Mouse (Mus musculus) CH12.LX (cell line): Measurements from ENCODE around the gene Prnp. TPM values are rescaled to one million over a fixed set of nuclear protein-coding genes. Genes with fewer than 3 reads are reported as not detected.

Source experiments
- DNase-seq: peaks from one replicate; pipeline ENCODE4 v3.0.0-alpha.2; 2013; ENCODE audit errors: extremely low read depth
- H3K27ac ChIP-seq: 2 replicates; pipeline ENCODE4 v1.5.1; 2012; ENCODE audit warnings: low read depth, mild to moderate bottlenecking, control low read depth, moderate library complexity; ENCODE audit not compliant: insufficient read depth
- H3K27me3 ChIP-seq: replicated peaks from 2 replicates; pipeline ENCODE3; 2012; ENCODE audit warnings: inconsistent platforms
- H3K36me3 ChIP-seq, 2 experiments: replicated peaks in 1 of 2; 2 replicates each; pipeline versions ENCODE3 to v1.6.1; 2012; ENCODE audit warnings: inconsistent platforms in 1 of 2, low read length in 1 of 2, mild to moderate bottlenecking in 1 of 2, mixed read lengths in 1 of 2, moderate library complexity in 1 of 2; ENCODE audit not compliant: control insufficient read depth in 1 of 2, insufficient read depth in 1 of 2
- H3K4me1 ChIP-seq, 2 experiments: 2 replicates each; pipeline ENCODE4 v1.6.1; 2012; ENCODE audit warnings: inconsistent platforms in 1 of 2, moderate library complexity in 1 of 2; ENCODE audit not compliant: insufficient read depth in 2 of 2, control insufficient read depth in 1 of 2
- H3K4me2 ChIP-seq: 2 replicates; pipeline ENCODE4 v1.6.1; 2012; ENCODE audit warnings: low read depth, mild to moderate bottlenecking, control low read depth; ENCODE audit not compliant: poor library complexity, insufficient read depth, severe bottlenecking
- H3K4me3 ChIP-seq, 3 experiments: fragments of 150-350 bp in 1 of 3; sonication (generic) in 1 of 3; replicated peaks in 1 of 3; 2 replicates each; pipeline versions ENCODE3 to v1.5.1; 2011 to 2012; ENCODE audit warnings: low read depth in 2 of 3, low read length in 2 of 3, mild to moderate bottlenecking in 2 of 3, moderate library complexity in 2 of 3, control low read depth in 1 of 3, improper control_type of control experiment in 1 of 3, inconsistent platforms in 1 of 3, mixed read lengths in 1 of 3; ENCODE audit not compliant: poor library complexity in 1 of 3
- H3K79me2 ChIP-seq: replicated peaks from 2 replicates; pipeline ENCODE4 v1.6.1; 2012; ENCODE audit warnings: mild to moderate bottlenecking, moderate library complexity; ENCODE audit not compliant: control insufficient read depth, poor library complexity, insufficient read depth, severe bottlenecking; ENCODE audit errors: extremely low read depth
- H3K9ac ChIP-seq: 2 replicates; pipeline ENCODE4 v1.6.1; 2012; ENCODE audit warnings: low read depth, mild to moderate bottlenecking, control low read depth, moderate library complexity; ENCODE audit not compliant: insufficient read depth
- H3K9me3 ChIP-seq: replicated peaks from 2 replicates; pipeline ENCODE3; 2012; ENCODE audit warnings: low read length, inconsistent platforms, mixed read lengths
- CHD1 ChIP-seq: IDR thresholded peaks from 2 replicates; pipeline ENCODE4 v1.6.1; 2012; ENCODE audit warnings: low read depth, low read length, improper control_type of control experiment, inconsistent platforms
- CHD2 ChIP-seq: IDR thresholded peaks from 2 replicates; pipeline ENCODE4 v1.6.1; 2011; ENCODE audit warnings: low read length, improper control_type of control experiment
- CTCF ChIP-seq, 2 experiments: IDR thresholded peaks in 1 of 2; conservative IDR thresholded peaks in 1 of 2; 2 replicates each; pipeline ENCODE4 v1.5.1; 2011 to 2012; ENCODE audit warnings: low read depth in 2 of 2, low read length in 2 of 2, improper control_type of control experiment in 1 of 2, inconsistent platforms in 1 of 2, mild to moderate bottlenecking in 1 of 2, moderate library complexity in 1 of 2
- E2F4 ChIP-seq: IDR thresholded peaks from 2 replicates; pipeline ENCODE4 v1.6.1; 2011; ENCODE audit warnings: low read depth, low read length, improper control_type of control experiment; ENCODE audit not compliant: insufficient replicate concordance
- ELF1 ChIP-seq: IDR thresholded peaks from 2 replicates; pipeline ENCODE4 v1.6.1; 2014; ENCODE audit warnings: low read depth, mild to moderate bottlenecking, inconsistent platforms, low read length, improper control_type of control experiment
- EP300 ChIP-seq: IDR thresholded peaks from 2 replicates; pipeline ENCODE4 v1.6.1; 2011; ENCODE audit warnings: low read length, improper control_type of control experiment
- ETS1 ChIP-seq: conservative IDR thresholded peaks from 2 replicates; pipeline ENCODE4 v1.6.1; 2012; ENCODE audit warnings: low read depth, mild to moderate bottlenecking, inconsistent platforms, low read length, improper control_type of control experiment, moderate library complexity
- GABPA ChIP-seq: IDR thresholded peaks from 2 replicates; pipeline ENCODE4 v1.6.1; 2012; ENCODE audit warnings: low read depth, low read length, improper control_type of control experiment, inconsistent platforms; ENCODE audit not compliant: insufficient replicate concordance
- HCFC1 ChIP-seq: IDR thresholded peaks from 2 replicates; pipeline ENCODE4 v1.6.1; 2012; ENCODE audit warnings: low read depth, mild to moderate bottlenecking, inconsistent platforms, low read length, improper control_type of control experiment
- IRF4 ChIP-seq: IDR thresholded peaks from 2 replicates; pipeline ENCODE4 v1.6.1; 2014; ENCODE audit warnings: low read depth, mild to moderate bottlenecking, inconsistent platforms, low read length, improper control_type of control experiment
- JUN ChIP-seq: IDR thresholded peaks from 2 replicates; pipeline ENCODE4 v1.6.1; 2011; ENCODE audit warnings: low read depth, mild to moderate bottlenecking, low read length, improper control_type of control experiment, moderate library complexity; ENCODE audit not compliant: insufficient read depth
- KAT2A ChIP-seq: IDR thresholded peaks from 2 replicates; pipeline ENCODE4 v1.6.1; 2012; ENCODE audit warnings: low read length, improper control_type of control experiment, inconsistent platforms; ENCODE audit not compliant: insufficient replicate concordance
- MAFK ChIP-seq: IDR thresholded peaks from 2 replicates; pipeline ENCODE4 v1.6.1; 2011; ENCODE audit warnings: low read length, improper control_type of control experiment; ENCODE audit not compliant: insufficient replicate concordance
- MAX ChIP-seq: IDR thresholded peaks from 2 replicates; pipeline ENCODE4 v1.6.1; 2011; ENCODE audit warnings: low read length, improper control_type of control experiment
- MAZ ChIP-seq: IDR thresholded peaks from 2 replicates; pipeline ENCODE4 v1.6.1; 2012; ENCODE audit warnings: low read depth, mild to moderate bottlenecking, inconsistent platforms, low read length, improper control_type of control experiment, moderate library complexity
- MEF2A ChIP-seq: IDR thresholded peaks from 2 replicates; pipeline ENCODE4 v1.6.1; 2014; ENCODE audit warnings: low read depth, mild to moderate bottlenecking, inconsistent platforms, low read length, improper control_type of control experiment, borderline replicate concordance
- MXI1 ChIP-seq: IDR thresholded peaks from 2 replicates; pipeline ENCODE4 v1.6.1; 2011; ENCODE audit warnings: mild to moderate bottlenecking, low read depth, low read length, improper control_type of control experiment
- MYC ChIP-seq: IDR thresholded peaks from 2 replicates; pipeline ENCODE4 v1.6.1; 2011; ENCODE audit warnings: low read depth, mild to moderate bottlenecking, improper control_type of control experiment, low read length
- NELFE ChIP-seq: IDR thresholded peaks from 2 replicates; pipeline ENCODE4 v1.6.1; 2011; ENCODE audit warnings: low read depth, low read length, improper control_type of control experiment
- PAX5 ChIP-seq: IDR thresholded peaks from 2 replicates; pipeline ENCODE4 v1.6.1; 2012; ENCODE audit warnings: low read length, inconsistent platforms, mixed read lengths
- POLR2A ChIP-seq: IDR thresholded peaks from 2 replicates; pipeline ENCODE4 v1.6.1; 2011; ENCODE audit warnings: low read depth, mild to moderate bottlenecking, improper control_type of control experiment, low read length
- POLR2AphosphoS2 ChIP-seq: IDR thresholded peaks from 2 replicates; pipeline ENCODE4 v1.6.1; 2011; ENCODE audit warnings: low read depth, low read length, improper control_type of control experiment
- RAD21 ChIP-seq: IDR thresholded peaks from 2 replicates; pipeline ENCODE4 v1.6.1; 2011; ENCODE audit warnings: low read depth, mild to moderate bottlenecking, low read length, improper control_type of control experiment, moderate library complexity
- SIN3A ChIP-seq: IDR thresholded peaks from 2 replicates; pipeline ENCODE4 v1.6.1; 2012; ENCODE audit warnings: low read length, improper control_type of control experiment, inconsistent platforms
- TBP ChIP-seq: conservative IDR thresholded peaks from 2 replicates; pipeline ENCODE4 v1.6.1; 2011; ENCODE audit warnings: low read depth, low read length, improper control_type of control experiment
- TCF12 ChIP-seq: IDR thresholded peaks from 2 replicates; pipeline ENCODE4 v1.6.1; 2014; ENCODE audit warnings: low read depth, mild to moderate bottlenecking, inconsistent platforms, low read length, improper control_type of control experiment
- UBTF ChIP-seq: IDR thresholded peaks from 2 replicates; pipeline ENCODE4 v1.6.1; 2012; ENCODE audit warnings: low read depth, mild to moderate bottlenecking, inconsistent platforms, low read length, improper control_type of control experiment, moderate library complexity
- USF2 ChIP-seq: conservative IDR thresholded peaks from 2 replicates; pipeline ENCODE4 v1.6.1; 2011; ENCODE audit warnings: low read depth, low read length, improper control_type of control experiment
- ZC3H11A ChIP-seq: IDR thresholded peaks from 2 replicates; pipeline ENCODE4 v1.6.1; 2012; ENCODE audit warnings: low read depth, mild to moderate bottlenecking, inconsistent platforms, low read length, improper control_type of control experiment
- ZKSCAN1 ChIP-seq: IDR thresholded peaks from 2 replicates; pipeline ENCODE4 v1.6.1; 2012; ENCODE audit warnings: low read depth, inconsistent platforms, low read length, improper control_type of control experiment, borderline replicate concordance
- ZMIZ1 ChIP-seq: IDR thresholded peaks from 2 replicates; pipeline ENCODE4 v1.6.1; 2012; ENCODE audit warnings: low read depth, mild to moderate bottlenecking, inconsistent platforms, low read length, improper control_type of control experiment
- ZNF384 ChIP-seq: IDR thresholded peaks from 2 replicates; pipeline ENCODE4 v1.6.1; 2012; ENCODE audit warnings: low read depth, low read length, improper control_type of control experiment, inconsistent platforms
- dilution Hi-C: fragments of 300-500 bp; cut with MboI; formaldehyde crosslinking; loops from 2 replicates; pipeline ENCODE4 v1.14.3; 2020; ENCODE audit warnings: low sequenced_read_pairs; ENCODE audit not compliant: extremely low pct_unique_long_range_greater_than_20kb, extremely low pct_ligation_motif_present
- in situ Hi-C: fragments of 300-500 bp; cut with MboI; formaldehyde crosslinking; loops from 3 replicates; pipeline ENCODE4 v1.14.3; 2019; ENCODE audit warnings: low sequenced_read_pairs, low pct_ligation_motif_present, low pct_unique_long_range_greater_than_20kb, mixed read lengths
- polyA plus RNA-seq: library from polyadenylated mRNA; unstranded; fragments of >175 nt; gene quantifications from 2 replicates; pipeline ENCODE4 v1.2.1, GENCODE M21; 2012; ENCODE audit warnings: low read depth; ENCODE audit not compliant: insufficient read length
- total RNA-seq, 2 experiments: library from RNA; depleted of rRNA; stranded (reverse); fragments of 300-350 nt in 1 of 2; fragments of >200 nt in 1 of 2; gene quantifications; 2 replicates each; pipeline ENCODE4 v1.2.3; 2012 to 2014

Prnp gene
- total and polyA plus RNA-seq, 3 experiments: 4.5 to 6.4 (median 5.7) TPM

DNA sequence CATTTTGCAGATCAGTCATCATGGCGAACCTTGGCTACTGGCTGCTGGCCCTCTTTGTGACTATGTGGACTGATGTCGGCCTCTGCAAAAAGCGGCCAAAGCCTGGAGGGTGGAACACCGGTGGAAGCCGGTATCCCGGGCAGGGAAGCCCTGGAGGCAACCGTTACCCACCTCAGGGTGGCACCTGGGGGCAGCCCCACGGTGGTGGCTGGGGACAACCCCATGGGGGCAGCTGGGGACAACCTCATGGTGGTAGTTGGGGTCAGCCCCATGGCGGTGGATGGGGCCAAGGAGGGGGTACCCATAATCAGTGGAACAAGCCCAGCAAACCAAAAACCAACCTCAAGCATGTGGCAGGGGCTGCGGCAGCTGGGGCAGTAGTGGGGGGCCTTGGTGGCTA is 26.7 kb downstream of the Prnp start:
- TF ChIP-seq USF2: no peak
- TF ChIP-seq MAX: no peak
- TF ChIP-seq ZKSCAN1: no peak
- TF ChIP-seq ETS1: no peak
- TF ChIP-seq EP300: no peak
- TF ChIP-seq MXI1: no peak
- TF ChIP-seq GABPA: no peak
- TF ChIP-seq SIN3A: no peak
- TF ChIP-seq UBTF: no peak
- no peak for TF ChIP-seq MYC
- no peak for TF ChIP-seq MEF2A
- no peak for TF ChIP-seq KAT2A
- TF ChIP-seq CHD1: no peak
- TF ChIP-seq ZMIZ1: no peak
- Histone ChIP-seq H3K4me3 (no peak overlapping the region), H3K4me1 (peaks cover 7 to 42% of the 10 kb centered on the region in 2 experiments; a peak in 3 of 4 replicates), H3K79me2 (no peaks in the 10 kb centered on the region), H3K36me3 (peaks cover 3 to 5% of the 10 kb centered on the region in 2 experiments), H3K9me3 (no peaks in the 10 kb centered on the region), H3K27me3 (no peaks in the 10 kb centered on the region), H3K9ac (no peak overlapping the region), H3K4me2 (no peak overlapping the region), H3K27ac (no peak overlapping the region)
- in situ Hi-C loops (loop anchor here (5.0 to 25.0 kb wide), 2 partner anchors 114 to 399 kb away; no protein-coding TSS in a partner anchor), dilution Hi-C loops (no loop called here)
- no peak for DNase-seq

DNA sequence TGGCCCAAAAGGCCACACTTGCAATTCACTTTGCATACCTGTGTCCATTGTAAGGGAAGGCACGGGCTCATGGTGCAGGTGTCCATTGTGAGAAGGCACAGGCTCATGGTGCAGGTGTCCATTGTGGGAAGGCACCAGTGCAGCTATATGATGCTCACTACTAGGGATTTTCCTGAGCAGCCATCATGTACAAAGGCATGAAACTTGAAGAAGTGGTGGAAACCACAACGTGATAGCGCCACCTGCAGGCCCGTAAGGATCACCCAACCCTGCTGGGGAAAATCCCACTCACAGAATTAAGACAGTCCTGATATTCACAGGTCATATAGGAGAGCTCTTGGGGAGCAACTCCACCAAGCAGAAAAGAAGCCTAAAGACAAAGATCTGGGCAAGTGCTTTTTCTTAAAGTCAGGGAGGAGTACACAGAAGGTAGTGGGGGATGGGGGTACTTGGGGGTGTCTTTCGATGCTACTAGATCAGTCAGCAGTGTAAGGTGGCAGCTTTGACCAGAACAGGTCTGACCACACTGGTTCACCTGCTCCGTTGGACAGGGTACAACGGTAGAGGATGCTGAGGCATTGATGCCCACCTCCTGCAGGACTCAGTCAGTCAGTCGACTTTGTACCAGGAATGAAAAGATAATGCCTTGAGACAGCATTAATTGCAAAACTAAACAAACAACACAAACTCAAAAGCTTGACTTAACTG is 29.8 kb downstream of the Prnp start:
- DNase-seq: peak; percentile 76
- dilution Hi-C loops: no loop called here
- H3K9me3 ChIP-seq: no peaks in the 10 kb centered on the region
- no peak overlapping the region for H3K4me2 ChIP-seq
- no peaks in the 10 kb centered on the region for H3K27me3 ChIP-seq
- in situ Hi-C loops: loop anchor here (5.0 to 25.0 kb wide), 2 partner anchors 117 to 402 kb away; no protein-coding TSS in a partner anchor
- H3K9ac ChIP-seq: no peak overlapping the region
- peaks cover 2 to 27% of the 10 kb centered on the region in 2 experiments; a peak in 2 of 4 replicates for H3K4me1 ChIP-seq
- H3K79me2 ChIP-seq: no peaks in the 10 kb centered on the region
- peaks cover 3 to 5% of the 10 kb centered on the region in 2 experiments for H3K36me3 ChIP-seq
- no peak overlapping the region for H3K27ac ChIP-seq
- no peak overlapping the region for H3K4me3 ChIP-seq
- TF ChIP-seq KAT2A: no peak
- TF ChIP-seq IRF4: 0 out of 2 replicates have a peak, but pooled peaks have one; percentile 32
- TF ChIP-seq ZC3H11A: peak; percentile 35
- no peak for TF ChIP-seq MAZ
- TF ChIP-seq MAFK: no peak
- TF ChIP-seq RAD21: peak; percentile 87
- no peak for TF ChIP-seq MYC
- no peak for TF ChIP-seq HCFC1
- TF ChIP-seq EP300: no peak
- TF ChIP-seq JUN: no peak
- TF ChIP-seq E2F4: no peak
- no peak for TF ChIP-seq ZNF384
- no peak for TF ChIP-seq ZKSCAN1
- TF ChIP-seq TBP: no peak
- no peak for TF ChIP-seq ELF1
- no peak for TF ChIP-seq NELFE
- TF ChIP-seq CTCF (conservative IDR thresholded peaks at IDR 0.05 in 1 of 2, IDR thresholded peaks at IDR 0.05 in 1 of 2; ENCODE audit: low read depth in 2 of 2, low read length in 2 of 2): peak; percentile 73 to 92
- TF ChIP-seq TCF12: 0 out of 2 replicates have a peak, but pooled peaks have one; percentile 32
- no peak for TF ChIP-seq POLR2AphosphoS2
- TF ChIP-seq MXI1: no peak
- no peak for TF ChIP-seq CHD2
- no peak for TF ChIP-seq PAX5
- TF ChIP-seq POLR2A: no peak
